Mouse (Mus musculus) embryonic facial prominence, embryonic 14.5 days (tissue): ENCODE data around the gene Tmem184a. TPM values are rescaled to one million over a fixed set of nuclear protein-coding genes. Genes with fewer than 3 reads are reported as not detected.

Source experiments
- ATAC-seq: fragments of 200-750 bp; cut with Nextera tagmentation; 2 replicates; pipeline ENCODE4 v1.8.0; 2017; ENCODE audit warnings: low read depth, moderate number of reproducible peaks, moderate TSS enrichment
- DNase-seq: peaks from one replicate; pipeline ENCODE4 v3.0.0-alpha.2; 2015; ENCODE audit warnings: low spot score
- H3K27ac ChIP-seq: fragments of 300-500 bp; sonication (generic); replicated peaks from 2 replicates; pipeline ENCODE4 v1.5.1; 2014; ENCODE audit warnings: low read depth, mild to moderate bottlenecking, low read length, moderate library complexity
- H3K27me3 ChIP-seq: fragments of 300-500 bp; sonication (generic); replicated peaks from 2 replicates; pipeline ENCODE4 v1.6.1; 2014; ENCODE audit warnings: low read length; ENCODE audit not compliant: control insufficient read depth, insufficient read depth
- H3K36me3 ChIP-seq: fragments of 300-500 bp; sonication (generic); 2 replicates; pipeline ENCODE4 v1.6.1; 2014; ENCODE audit warnings: low read length, mixed read lengths; ENCODE audit not compliant: control insufficient read depth, insufficient read depth
- H3K4me1 ChIP-seq: fragments of 300-500 bp; sonication (generic); 2 replicates; pipeline ENCODE4 v1.6.1; 2014; ENCODE audit warnings: antibody characterized with exemption, low read length; ENCODE audit not compliant: control insufficient read depth, insufficient read depth
- H3K4me2 ChIP-seq: fragments of 300-500 bp; sonication (generic); 2 replicates; pipeline ENCODE4 v1.6.1; 2014; ENCODE audit warnings: low read depth, mild to moderate bottlenecking, low read length, moderate library complexity, mixed read lengths
- H3K4me3 ChIP-seq: fragments of 300-500 bp; sonication (generic); 2 replicates; pipeline ENCODE4 v1.5.1; 2014; ENCODE audit warnings: low read depth, mild to moderate bottlenecking, low read length
- H3K9ac ChIP-seq: fragments of 300-500 bp; sonication (generic); 2 replicates; pipeline ENCODE4 v1.6.1; 2014; ENCODE audit warnings: low read depth, mild to moderate bottlenecking, low read length, moderate library complexity, mixed read lengths
- H3K9me3 ChIP-seq: fragments of 300-500 bp; sonication (generic); 2 replicates; pipeline ENCODE4 v1.6.1; 2016; ENCODE audit warnings: low read length; ENCODE audit not compliant: control insufficient read depth
- WGBS: fragments of 180-500 bp; shearing (Covaris S2); extraction: QIAGEN DNeasy Blood & Tissue Kit; methylation state at CpG from one replicate; pipeline ENCODE4 v1.1.7; 2014; 5-methylcytosine and 5-hydroxymethylcytosine counted together
- polyA plus RNA-seq: library from polyadenylated mRNA; unstranded; fragments of >200 nt; fragmentation: Nextera tagmentation; extraction: Ambion mirVana; gene quantifications from 2 replicates; pipeline ENCODE4 v1.2.1, GENCODE M21; 2014

The Tmem184a gene
- polyA plus RNA-seq, result 4.3 and 5.5 TPM in 2 replicates

- H3K27me3 ChIP-seq, result peaks cover 1% of the 10 kb centered on the region; the same call in 1 of the 2 replicates
- H3K36me3 ChIP-seq, result peaks cover 28% of the 10 kb centered on the region
- ATAC-seq (no peak), DNase-seq (no peak)
- H3K27ac ChIP-seq, result no peak within 1 kb of the TSS
- no peak within 1 kb of the TSS for H3K9ac ChIP-seq
- 89% methylated on average over 9 of the region's 9 CpGs for WGBS
- no peaks in the 10 kb centered on the region for H3K4me1 ChIP-seq
- H3K9me3 ChIP-seq, result no peaks in the 10 kb centered on the region
- H3K4me2 ChIP-seq, result no peak within 1 kb of the TSS
- H3K4me3 ChIP-seq, result no peak within 1 kb of the TSS
Measured at GRCm38 (mm10) chr5:139819538-139820181, at the start of gene Tmem184a. Gene Tmem184a, minus strand, starts transcription at chr5:139819917.

- no peak for ATAC-seq
- Histone ChIP-seq H3K9me3 (no peaks in the 10 kb centered on the region), H3K27ac (no peak overlapping the region), H3K4me2 (no peak overlapping the region), H3K27me3 (no peaks in the 10 kb centered on the region), H3K36me3 (no peaks in the 10 kb centered on the region), H3K4me1 (no peaks in the 10 kb centered on the region), H3K4me3 (no peak overlapping the region), H3K9ac (no peak overlapping the region)
- WGBS, result 47% methylated on average over 4 of the region's 4 CpGs
- peak; percentile 75 for DNase-seq
Measured at GRCm38 (mm10) chr5:139862759-139863158, 43.0 kb upstream of the Tmem184a start.

- Histone ChIP-seq H3K4me1 (no peaks in the 10 kb centered on the region), H3K9me3 (no peaks in the 10 kb centered on the region), H3K27me3 (no peaks in the 10 kb centered on the region), H3K4me2 (no peak overlapping the region), H3K9ac (no peak overlapping the region), H3K4me3 (no peak overlapping the region), H3K36me3 (no peaks in the 10 kb centered on the region), H3K27ac (no peak overlapping the region)
- DNase-seq (peak; percentile 40), ATAC-seq (peak; percentile 60; the same call in 1 of the 2 replicates)
- 40% methylated on average over 15 of the region's 15 CpGs for WGBS
Measured at GRCm38 (mm10) chr5:139860328-139861104, 40.8 kb upstream of the Tmem184a start.

GRCm38 (mm10) chr5:139849626-139850320 lies 30.1 kb upstream of the Tmem184a start:
- Histone ChIP-seq H3K4me2 (no peak overlapping the region), H3K27me3 (no peaks in the 10 kb centered on the region), H3K4me1 (no peaks in the 10 kb centered on the region; the same call in 1 of the 2 replicates), H3K36me3 (no peaks in the 10 kb centered on the region), H3K4me3 (no peak overlapping the region), H3K9ac (no peak overlapping the region), H3K27ac (no peak overlapping the region), H3K9me3 (peaks cover 6% of the 10 kb centered on the region)
- ATAC-seq (no peak), DNase-seq (peak; percentile 54)
- 70% methylated on average over 12 of the region's 12 CpGs for WGBS

- 26% methylated on average over 3 of the region's 3 CpGs for WGBS
- H3K9me3 ChIP-seq, result peaks cover 2% of the 10 kb centered on the region; the same call in 1 of the 2 replicates
- DNase-seq (no peak), ATAC-seq (no peak)
- no peak overlapping the region for H3K9ac ChIP-seq
- H3K27ac ChIP-seq, result no peak overlapping the region
- H3K4me1 ChIP-seq, result no peaks in the 10 kb centered on the region
- no peak overlapping the region for H3K4me3 ChIP-seq
- no peaks in the 10 kb centered on the region for H3K36me3 ChIP-seq
- H3K27me3 ChIP-seq, result no peaks in the 10 kb centered on the region
- H3K4me2 ChIP-seq, result no peak overlapping the region
Measured at GRCm38 (mm10) chr5:139839142-139839541, 19.4 kb upstream of the Tmem184a start.

GRCm38 (mm10) chr5:139838476-139838892 lies 18.8 kb upstream of the Tmem184a start:
- H3K4me3 ChIP-seq, result no peak overlapping the region
- H3K27me3 ChIP-seq, result no peaks in the 10 kb centered on the region
- no peaks in the 10 kb centered on the region for H3K36me3 ChIP-seq
- ATAC-seq, result no peak
- H3K4me2 ChIP-seq, result no peak overlapping the region
- no peak overlapping the region for H3K9ac ChIP-seq
- 19% methylated on average over 2 of the region's 2 CpGs for WGBS
- H3K4me1 ChIP-seq, result no peaks in the 10 kb centered on the region
- H3K9me3 ChIP-seq, result no peaks in the 10 kb centered on the region
- DNase-seq, result peak; percentile 62
- H3K27ac ChIP-seq, result no peak overlapping the region

- H3K4me2 ChIP-seq, result no peak overlapping the region
- H3K9me3 ChIP-seq, result no peaks in the 10 kb centered on the region
- H3K4me1 ChIP-seq, result no peaks in the 10 kb centered on the region
- H3K9ac ChIP-seq, result no peak overlapping the region
- DNase-seq (no peak), ATAC-seq (no peak)
- no peak overlapping the region for H3K27ac ChIP-seq
- 87% methylated on average over 7 of the region's 7 CpGs for WGBS
- H3K27me3 ChIP-seq, result no peaks in the 10 kb centered on the region
- no peak overlapping the region for H3K4me3 ChIP-seq
- H3K36me3 ChIP-seq, result no peaks in the 10 kb centered on the region
Measured at GRCm38 (mm10) chr5:139835706-139836105, 16.0 kb upstream of the Tmem184a start.

GRCm38 (mm10) chr5:139832125-139832524 lies 12.4 kb upstream of the Tmem184a start:
- WGBS, result 67% methylated on average over 7 of the region's 7 CpGs
- H3K9me3 ChIP-seq, result no peaks in the 10 kb centered on the region
- ATAC-seq (no peak), DNase-seq (no peak)
- no peak overlapping the region for H3K27ac ChIP-seq
- no peaks in the 10 kb centered on the region for H3K4me1 ChIP-seq
- H3K4me3 ChIP-seq, result no peak overlapping the region
- no peaks in the 10 kb centered on the region for H3K36me3 ChIP-seq
- H3K4me2 ChIP-seq, result no peak overlapping the region
- H3K9ac ChIP-seq, result no peak overlapping the region
- no peaks in the 10 kb centered on the region for H3K27me3 ChIP-seq
